Mouse (Mus musculus): ENCODE data around the gene Cfap300.

The Cfap300 gene

GRCm38 (mm10) chr9:7984287-7984686 lies 58.3 kb downstream of the Cfap300 start:
- DNase-seq (ENCODE audit: low read depth, low spot score) = no peak

GRCm38 (mm10) chr9:7983665-7984064 lies 59.0 kb downstream of the Cfap300 start:
- DNase-seq (ENCODE audit: low read depth, low spot score) = no peak

- DNase-seq (ENCODE audit: low read depth, low spot score) = no peak
Observed at GRCm38 (mm10) chr9:7980162-7980561, 62.5 kb downstream of the Cfap300 start.

- DNase-seq (ENCODE audit: low read depth, low spot score) = no peak
Observed at GRCm38 (mm10) chr9:7979153-7979916, 63.3 kb downstream of the Cfap300 start.

- DNase-seq (ENCODE audit: low read depth, low spot score) = no peak
Observed at GRCm38 (mm10) chr9:7978502-7978901, 64.1 kb downstream of the Cfap300 start.

GRCm38 (mm10) chr9:7977587-7977986 lies 65.0 kb downstream of the Cfap300 start:
- no peak for DNase-seq (ENCODE audit: low read depth, low spot score)

GRCm38 (mm10) chr9:7971993-7972392 lies 70.6 kb downstream of the Cfap300 start:
- no peak for DNase-seq (ENCODE audit: low read depth, low spot score)
